Mouse (Mus musculus) testis, adult 2 months (tissue): ENCODE data around the gene Camta1. TPM values are rescaled to one million over a fixed set of nuclear protein-coding genes. Genes with fewer than 3 reads are reported as not detected.
A peak's percentile ranks its signal among the peaks of the same experiment; 100 is the strongest.

Source experiments
- H3K27ac ChIP-seq: fragments of 200-500 bp; 2 replicates; pipeline ENCODE4 v1.5.1; 2012; ENCODE audit warnings: low read depth, low read length; ENCODE audit not compliant: control insufficient read depth, insufficient read depth
- H3K27me3 ChIP-seq: fragments of 200-500 bp; 2 replicates; pipeline ENCODE4 v1.6.1; 2012; ENCODE audit warnings: mild to moderate bottlenecking, low read length, moderate library complexity; ENCODE audit not compliant: control insufficient read depth, insufficient read depth
- H3K36me3 ChIP-seq: fragments of 200-500 bp; 2 replicates; pipeline ENCODE4 v1.6.1; 2012; ENCODE audit warnings: mild to moderate bottlenecking, low read length; ENCODE audit not compliant: control insufficient read depth, insufficient read depth
- H3K4me1 ChIP-seq: fragments of 200-500 bp; 2 replicates; pipeline ENCODE4 v1.6.1; 2012; ENCODE audit warnings: low read length; ENCODE audit not compliant: control insufficient read depth, insufficient read depth
- H3K4me3 ChIP-seq: fragments of 200-500 bp; 2 replicates; pipeline ENCODE4 v1.5.1; 2012; ENCODE audit warnings: low read depth, mild to moderate bottlenecking, low read length, moderate library complexity, mixed read lengths; ENCODE audit not compliant: control insufficient read depth
- CTCF ChIP-seq: fragments of 200-500 bp; IDR thresholded peaks from 2 replicates; pipeline ENCODE4 v1.5.1; 2012; ENCODE audit warnings: low read depth, mild to moderate bottlenecking, inconsistent platforms, low read length, moderate library complexity; ENCODE audit not compliant: control insufficient read depth, insufficient read depth, insufficient replicate concordance
- POLR2A ChIP-seq: fragments of 200-500 bp; IDR thresholded peaks from 2 replicates; pipeline ENCODE4 v1.6.1; 2012; ENCODE audit warnings: low read depth, mild to moderate bottlenecking, inconsistent platforms, low read length, moderate library complexity; ENCODE audit not compliant: control insufficient read depth
- polyA plus RNA-seq: library from polyadenylated mRNA; depleted of rRNA; stranded (reverse); fragments of >200 nt; gene quantifications from 2 replicates; pipeline ENCODE4 v1.2.3, GENCODE M21; 2012

Camta1 gene
- polyA plus RNA-seq, 1 experiment = 15.4 TPM

DNA sequence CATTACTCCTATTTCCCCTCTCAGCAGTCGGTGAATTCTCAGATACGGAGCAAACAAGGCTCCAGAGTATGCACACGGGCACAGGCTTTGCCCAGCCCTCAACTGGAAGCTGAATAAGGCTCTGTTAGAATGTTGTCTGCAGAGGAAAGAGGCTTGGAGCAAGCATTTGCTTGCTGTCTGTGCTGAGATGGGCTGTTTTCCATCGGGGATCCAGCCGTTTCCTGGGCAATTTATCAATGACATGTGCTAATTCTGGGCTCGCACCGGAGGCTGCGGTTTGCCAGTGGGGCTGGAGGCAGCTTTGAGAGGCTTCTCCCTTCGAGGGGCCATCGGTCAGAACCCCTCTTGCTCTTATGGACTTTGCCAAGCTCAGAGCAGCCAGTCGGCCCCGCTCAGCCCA lies 506.2 kb downstream of the Camta1 start:
- Histone ChIP-seq H3K27me3 (no peaks in the 10 kb centered on the region), H3K27ac (no peak overlapping the region), H3K4me3 (no peak overlapping the region), H3K4me1 (peaks cover 7% of the 10 kb centered on the region), H3K36me3 (no peaks in the 10 kb centered on the region)
- TF ChIP-seq CTCF (no peak), POLR2A (no peak)

DNA sequence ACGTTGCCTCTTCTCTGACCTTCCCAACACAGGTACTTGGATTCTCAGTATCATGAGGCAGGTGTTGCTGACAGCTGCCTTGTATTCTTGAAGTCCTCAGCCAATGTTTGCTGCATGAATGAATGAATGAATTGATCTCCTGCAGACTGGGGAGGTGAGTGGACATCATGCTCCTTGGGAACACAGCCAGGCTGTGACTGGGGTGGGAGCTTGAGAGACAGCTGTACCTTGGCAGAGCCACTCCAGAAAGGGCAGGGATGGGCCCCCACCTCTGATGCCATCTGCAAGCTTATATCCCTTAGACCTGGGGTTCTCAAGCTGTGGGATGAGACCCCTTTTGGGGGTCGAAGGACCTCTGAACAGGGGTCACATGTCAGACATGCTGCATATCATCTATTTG lies 508.9 kb downstream of the Camta1 start:
- Histone ChIP-seq H3K4me1 (peaks cover 7% of the 10 kb centered on the region), H3K4me3 (peak overlapping the region; percentile 54), H3K27ac (no peak overlapping the region), H3K36me3 (no peaks in the 10 kb centered on the region), H3K27me3 (no peaks in the 10 kb centered on the region)
- TF ChIP-seq CTCF (no peak), POLR2A (no peak)

DNA sequence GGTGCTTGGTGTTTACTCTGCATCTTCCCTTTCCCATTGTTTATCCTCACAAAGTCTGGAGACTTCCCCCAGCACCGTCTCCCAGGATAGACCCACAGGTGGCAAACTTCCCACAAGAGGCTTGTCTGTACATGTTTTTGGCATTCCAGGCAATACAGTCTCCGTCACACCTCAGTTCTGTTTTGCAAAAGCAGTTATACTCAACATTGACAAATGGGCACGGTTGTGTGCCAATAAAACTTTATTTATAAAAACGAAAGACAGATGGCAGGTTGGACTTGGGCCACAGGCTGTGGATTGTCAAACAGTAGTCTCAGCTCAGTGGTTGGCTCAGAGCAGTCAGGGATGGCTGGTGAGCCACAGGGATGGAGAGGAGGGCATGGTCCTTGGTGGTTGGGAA lies 509.4 kb downstream of the Camta1 start:
- H3K36me3 ChIP-seq = no peaks in the 10 kb centered on the region
- peaks cover 7% of the 10 kb centered on the region for H3K4me1 ChIP-seq
- no peak overlapping the region for H3K27ac ChIP-seq
- no peaks in the 10 kb centered on the region for H3K27me3 ChIP-seq
- TF ChIP-seq POLR2A (no peak), CTCF (no peak)
- H3K4me3 ChIP-seq = peak overlapping the region; percentile 54

GRCm38 (mm10) chr4:151351757-151352156 lies 509.9 kb downstream of the Camta1 start:
- H3K36me3 ChIP-seq = no peaks in the 10 kb centered on the region
- peaks cover 7% of the 10 kb centered on the region for H3K4me1 ChIP-seq
- TF ChIP-seq POLR2A (peak; percentile 34; the same call in 1 of the 2 replicates), CTCF (no peak)
- H3K4me3 ChIP-seq = peak overlapping the region; percentile 54
- no peak overlapping the region for H3K27ac ChIP-seq
- H3K27me3 ChIP-seq = no peaks in the 10 kb centered on the region

DNA sequence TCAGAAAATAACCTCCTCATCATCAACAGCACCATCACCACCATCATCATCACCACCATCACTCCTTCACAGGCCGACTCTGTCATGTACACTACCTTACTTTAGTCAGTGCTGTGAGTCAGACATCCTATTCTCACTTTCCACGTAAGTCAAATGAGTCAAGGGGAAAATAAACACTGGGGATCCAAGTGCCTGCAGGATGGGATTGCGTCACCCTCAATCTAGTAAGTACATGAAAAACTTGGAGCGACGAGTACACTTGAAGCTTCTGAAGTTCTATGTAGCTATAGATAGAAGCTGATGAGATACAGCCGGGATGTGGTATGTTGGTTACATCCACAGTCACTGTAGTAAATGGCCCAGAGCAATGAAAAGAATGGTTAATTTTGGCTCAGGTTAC lies 514.1 kb downstream of the Camta1 start:
- Histone ChIP-seq H3K27ac (no peak overlapping the region), H3K27me3 (no peaks in the 10 kb centered on the region), H3K4me3 (no peak overlapping the region), H3K36me3 (no peaks in the 10 kb centered on the region), H3K4me1 (peaks cover 7% of the 10 kb centered on the region)
- TF ChIP-seq POLR2A (no peak), CTCF (no peak)

- no peaks in the 10 kb centered on the region for H3K27me3 ChIP-seq
- H3K4me3 ChIP-seq = no peak overlapping the region
- no peaks in the 10 kb centered on the region for H3K36me3 ChIP-seq
- TF ChIP-seq CTCF = no peak
- no peak for TF ChIP-seq POLR2A
- H3K4me1 ChIP-seq = peaks cover 2% of the 10 kb centered on the region; the same call in 1 of the 2 replicates
- H3K27ac ChIP-seq = no peak overlapping the region
Observed at GRCm38 (mm10) chr4:151346673-151347072, 515.0 kb downstream of the Camta1 start.

DNA sequence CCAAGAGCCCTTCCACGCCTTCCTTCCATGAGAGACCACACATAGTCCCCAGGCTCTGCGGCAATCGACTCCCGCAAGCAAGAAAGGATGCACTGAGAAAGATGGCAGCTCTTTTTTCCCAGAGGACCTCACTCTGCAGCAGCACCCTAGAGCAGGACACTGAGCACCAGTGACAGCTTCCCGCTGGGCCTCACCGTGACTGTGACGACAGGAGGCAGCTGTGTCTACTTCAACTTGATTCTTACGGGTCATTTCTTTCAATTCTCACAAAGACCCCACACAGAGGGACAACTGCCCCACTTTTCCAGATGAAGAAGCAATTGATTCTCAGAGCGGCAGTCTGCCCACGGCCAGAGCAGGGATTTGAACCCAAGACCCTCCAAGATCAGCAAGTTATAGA lies 516.9 kb downstream of the Camta1 start:
- Histone ChIP-seq H3K36me3 (no peaks in the 10 kb centered on the region), H3K4me1 (no peaks in the 10 kb centered on the region), H3K27me3 (no peaks in the 10 kb centered on the region), H3K27ac (no peak overlapping the region), H3K4me3 (no peak overlapping the region)
- TF ChIP-seq CTCF (no peak), POLR2A (no peak)

- Histone ChIP-seq H3K4me1 (peaks cover 7% of the 10 kb centered on the region; the same call in 1 of the 2 replicates), H3K27me3 (no peaks in the 10 kb centered on the region), H3K4me3 (no peak overlapping the region), H3K36me3 (no peaks in the 10 kb centered on the region), H3K27ac (no peak overlapping the region)
- TF ChIP-seq CTCF (no peak), POLR2A (no peak)
Observed at GRCm38 (mm10) chr4:151339421-151339820, 522.3 kb downstream of the Camta1 start.
